Mouse (Mus musculus): Measurements from ENCODE around the gene Fam168a. TPM values are rescaled to one million over a fixed set of nuclear protein-coding genes. Genes with fewer than 3 reads are reported as not detected.

Gene Fam168a
- polyA plus RNA-seq, 1 experiment from 2014 or later, result 15.5 TPM

- ATAC-seq (ENCODE audit: low FRiP score, low TSS enrichment), result no peak
- no peak overlapping the region for H3K27ac ChIP-seq (replicated peaks)
Measured at GRCm38 (mm10) chr7:100723453-100724294, 17.2 kb downstream of the Fam168a start.

GRCm38 (mm10) chr7:100727538-100728085, 21.2 kb downstream of the Fam168a start:
- no peaks in the 10 kb centered on the region for H3K4me1 ChIP-seq (replicated peaks; ENCODE audit: control insufficient read depth, insufficient read depth)
- 54% methylated on average over 2 of the region's 2 CpGs for WGBS
- no peak overlapping the region for H3K4me3 ChIP-seq (ENCODE audit: low read depth, low read length)
- H3K36me3 ChIP-seq (ENCODE audit: control insufficient read depth, insufficient read depth, low read length), result no peaks in the 10 kb centered on the region
- no peaks in the 10 kb centered on the region for H3K27me3 ChIP-seq (ENCODE audit: control insufficient read depth, insufficient read depth, low read length)
- TF ChIP-seq CTCF (IDR thresholded peaks at IDR 0.05; ENCODE audit: low read depth) (no peak), EP300 (optimal IDR thresholded peaks at IDR 0.05) (no peak)
- H3K27ac ChIP-seq (replicated peaks), result no peak overlapping the region
- ATAC-seq (ENCODE audit: low FRiP score, low TSS enrichment), result no peak
- H3K9me3 ChIP-seq (ENCODE audit: control insufficient read depth, low read length), result no peaks in the 10 kb centered on the region
- no peak for DNase-seq (ENCODE audit: low spot score)
- H3K9ac ChIP-seq (ENCODE audit: low read length), result no peak overlapping the region
- no peak overlapping the region for H3K4me2 ChIP-seq (replicated peaks; ENCODE audit: low read depth)

More at GRCm38 (mm10) chr7:100723453-100724294, 17.2 kb downstream of the Fam168a start:
- TF ChIP-seq CTCF (IDR thresholded peaks at IDR 0.05; ENCODE audit: low read depth) (no peak), EP300 (optimal IDR thresholded peaks at IDR 0.05) (no peak)
- no peak overlapping the region for H3K4me3 ChIP-seq (ENCODE audit: low read depth, low read length)
- no peaks in the 10 kb centered on the region for H3K9me3 ChIP-seq (ENCODE audit: control insufficient read depth, low read length)
- H3K4me1 ChIP-seq (replicated peaks; ENCODE audit: control insufficient read depth, insufficient read depth), result no peaks in the 10 kb centered on the region
- no peaks in the 10 kb centered on the region for H3K27me3 ChIP-seq (ENCODE audit: control insufficient read depth, insufficient read depth, low read length)
- H3K9ac ChIP-seq (ENCODE audit: low read length), result no peak overlapping the region
- H3K4me2 ChIP-seq (replicated peaks; ENCODE audit: low read depth), result no peak overlapping the region
- 66% methylated on average over 12 of the region's 12 CpGs for WGBS
- DNase-seq (ENCODE audit: low spot score), result no peak
- no peaks in the 10 kb centered on the region for H3K36me3 ChIP-seq (ENCODE audit: control insufficient read depth, insufficient read depth, low read length)

- H3K9ac ChIP-seq (ENCODE audit: low read length), result no peak overlapping the region
- no peaks in the 10 kb centered on the region for H3K36me3 ChIP-seq (ENCODE audit: control insufficient read depth, insufficient read depth, low read length)
- H3K27ac ChIP-seq (replicated peaks), result no peak overlapping the region
- ATAC-seq (ENCODE audit: low FRiP score, low TSS enrichment) (no peak), DNase-seq (ENCODE audit: low spot score) (no peak)
- no peaks in the 10 kb centered on the region for H3K9me3 ChIP-seq (ENCODE audit: control insufficient read depth, low read length)
- H3K4me1 ChIP-seq (replicated peaks; ENCODE audit: control insufficient read depth, insufficient read depth), result 0 out of 2 replicates have a peak, but pooled peaks cover 2% of the 10 kb centered on the region
- H3K27me3 ChIP-seq (ENCODE audit: control insufficient read depth, insufficient read depth, low read length), result no peaks in the 10 kb centered on the region
- WGBS, result 58% methylated on average over 2 of the region's 2 CpGs
- no peak overlapping the region for H3K4me3 ChIP-seq (ENCODE audit: low read depth, low read length)
- no peak overlapping the region for H3K4me2 ChIP-seq (replicated peaks; ENCODE audit: low read depth)
- TF ChIP-seq CTCF (IDR thresholded peaks at IDR 0.05; ENCODE audit: low read depth) (no peak), EP300 (optimal IDR thresholded peaks at IDR 0.05) (no peak)
Measured at GRCm38 (mm10) chr7:100729778-100730177, 23.3 kb downstream of the Fam168a start.

- Histone ChIP-seq H3K36me3 (ENCODE audit: control insufficient read depth, insufficient read depth, low read length) (no peaks in the 10 kb centered on the region), H3K9ac (ENCODE audit: low read length) (no peak overlapping the region), H3K4me3 (ENCODE audit: low read depth, low read length) (no peak overlapping the region), H3K4me2 (replicated peaks; ENCODE audit: low read depth) (no peak overlapping the region), H3K9me3 (ENCODE audit: control insufficient read depth, low read length) (no peaks in the 10 kb centered on the region), H3K4me1 (replicated peaks; ENCODE audit: control insufficient read depth, insufficient read depth) (peaks cover 2% of the 10 kb centered on the region; the same call in 1 of the 2 replicates), H3K27ac (replicated peaks) (no peak overlapping the region), H3K27me3 (ENCODE audit: control insufficient read depth, insufficient read depth, low read length) (no peaks in the 10 kb centered on the region)
- no peak for TF ChIP-seq CTCF (IDR thresholded peaks at IDR 0.05; ENCODE audit: low read depth)
- TF ChIP-seq EP300 (optimal IDR thresholded peaks at IDR 0.05), result no peak
- no peak for ATAC-seq (ENCODE audit: low FRiP score, low TSS enrichment)
- no peak for DNase-seq (ENCODE audit: low spot score)
- WGBS, result 38% methylated on average over 6 of the region's 6 CpGs
Measured at GRCm38 (mm10) chr7:100732341-100733050, 26.1 kb downstream of the Fam168a start.

- Histone ChIP-seq H3K27me3 (ENCODE audit: control insufficient read depth, insufficient read depth, low read length) (no peaks in the 10 kb centered on the region), H3K9ac (ENCODE audit: low read length) (no peak overlapping the region), H3K4me3 (ENCODE audit: low read depth, low read length) (no peak overlapping the region), H3K27ac (replicated peaks) (0 out of 2 replicates have a peak overlapping the region, but pooled peaks have one; percentile 1), H3K9me3 (ENCODE audit: control insufficient read depth, low read length) (no peaks in the 10 kb centered on the region), H3K36me3 (ENCODE audit: control insufficient read depth, insufficient read depth, low read length) (no peaks in the 10 kb centered on the region), H3K4me1 (replicated peaks; ENCODE audit: control insufficient read depth, insufficient read depth) (peaks cover 2% of the 10 kb centered on the region; the same call in 1 of the 2 replicates), H3K4me2 (replicated peaks; ENCODE audit: low read depth) (peak overlapping the region; percentile 23)
- peak; percentile 45; the same call in 1 of the 2 replicates for ATAC-seq (ENCODE audit: low FRiP score, low TSS enrichment)
- TF ChIP-seq EP300 (optimal IDR thresholded peaks at IDR 0.05), result no peak
- 12% methylated on average over 7 of the region's 7 CpGs for WGBS
- DNase-seq (ENCODE audit: low spot score), result peak; percentile 44
Measured at GRCm38 (mm10) chr7:100733051-100733813, 26.8 kb downstream of the Fam168a start.
